Mouse (Mus musculus) mesoderm, embryonic 11.5 days (tissue): ENCODE data around the gene Csrp3.

Experiments used
- DNase-seq: peaks from one replicate; pipeline ENCODE4 v3.0.0-alpha.2; 2012; ENCODE audit warnings: low read depth, low spot score

Gene Csrp3

DNA sequence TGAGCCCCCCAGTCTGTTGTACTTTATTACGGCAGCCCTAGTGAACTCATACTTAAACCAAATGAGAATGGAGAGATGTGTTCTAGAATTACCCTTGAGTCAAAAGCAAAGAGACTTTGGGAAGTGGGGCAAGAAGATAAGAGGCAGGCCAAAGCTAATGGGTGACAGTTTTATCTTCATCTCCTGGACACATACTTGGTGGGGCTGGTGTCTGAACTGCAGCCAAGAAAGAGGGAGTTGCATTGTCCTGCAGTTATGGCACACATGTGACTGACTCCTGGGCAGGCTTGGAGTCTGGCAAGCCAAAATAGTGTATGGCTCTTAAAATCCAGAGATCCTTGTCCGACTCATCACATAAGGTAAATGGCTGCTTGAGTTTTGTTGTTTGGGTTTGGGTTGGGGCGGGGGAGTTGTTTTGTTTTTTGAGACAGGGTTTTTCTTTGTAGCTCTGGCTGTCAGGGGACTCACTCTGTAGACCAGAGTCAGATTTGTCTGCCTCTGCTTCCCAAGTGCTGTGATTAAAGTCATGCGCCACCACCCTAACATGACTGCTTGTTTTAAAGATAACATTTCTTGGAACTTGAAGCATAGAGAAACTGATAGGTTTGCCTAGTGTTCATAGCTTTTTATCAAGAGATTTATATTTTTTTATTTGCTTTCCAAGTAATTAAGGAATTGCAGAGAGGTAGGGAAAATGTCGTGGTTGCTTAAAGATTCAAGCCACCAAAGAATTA, 18.5 kb downstream of the Csrp3 start:
- no peak for DNase-seq

GRCm38 (mm10) chr7:48825170-48825569, 22.7 kb downstream of the Csrp3 start:
- no peak for DNase-seq

GRCm38 (mm10) chr7:48824671-48825070, 23.2 kb downstream of the Csrp3 start:
- DNase-seq, result no peak

- no peak for DNase-seq
These were observed 24.2 kb downstream of the Csrp3 start for GRCm38 (mm10) chr7:48823621-48824020.

- no peak for DNase-seq
These were observed 26.2 kb downstream of the Csrp3 start for GRCm38 (mm10) chr7:48821654-48822053.

- DNase-seq, result no peak
These were observed 34.2 kb downstream of the Csrp3 start for GRCm38 (mm10) chr7:48813594-48813993.

- no peak for DNase-seq
These were observed 35.5 kb downstream of the Csrp3 start for GRCm38 (mm10) chr7:48812358-48812757.

DNA sequence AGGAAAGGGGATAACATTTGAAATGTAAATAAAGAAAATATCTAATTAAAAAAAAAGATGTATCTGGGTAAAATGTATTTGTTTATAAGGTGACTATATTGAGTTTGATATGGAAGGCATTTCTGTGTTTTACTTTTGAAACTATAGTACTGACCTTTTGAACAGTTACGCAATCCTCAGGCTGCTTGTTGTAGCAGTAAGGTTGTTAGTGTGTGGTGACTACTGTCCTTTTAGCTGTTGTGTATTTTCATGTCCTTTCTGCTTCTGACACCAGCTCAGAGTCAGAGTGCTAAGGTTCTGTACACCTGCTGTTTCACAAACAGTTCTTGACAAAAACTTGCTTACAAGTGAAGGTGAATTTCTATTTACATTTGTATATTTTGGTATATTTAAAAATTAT, 37.2 kb downstream of the Csrp3 start:
- no peak for DNase-seq

- no peak for DNase-seq
These were observed 41.2 kb downstream of the Csrp3 start for GRCm38 (mm10) chr7:48806587-48806986.

GRCm38 (mm10) chr7:48803381-48803780, 44.5 kb downstream of the Csrp3 start:
- no peak for DNase-seq

DNA sequence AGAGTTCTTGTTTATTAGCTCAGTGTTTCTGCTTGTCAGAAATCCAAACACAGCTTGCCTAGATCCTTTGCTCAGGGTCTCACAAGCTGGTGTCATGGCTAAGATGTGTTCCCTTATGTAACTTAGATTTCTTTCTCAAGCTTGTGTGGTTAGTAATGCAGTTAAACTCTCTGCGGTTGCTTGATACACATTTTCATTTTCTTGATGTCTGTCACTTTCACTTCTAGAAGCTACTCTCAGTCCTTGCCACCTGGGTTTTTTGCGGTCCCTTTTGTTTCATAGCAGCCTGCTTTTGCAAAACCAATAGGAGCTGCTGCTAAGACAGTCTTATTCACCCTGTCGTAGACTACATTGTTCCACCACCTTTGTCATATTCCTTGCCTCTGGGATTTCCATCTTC, 52.7 kb downstream of the Csrp3 start:
- DNase-seq, result no peak

- DNase-seq, result no peak
These were observed 56.4 kb downstream of the Csrp3 start for GRCm38 (mm10) chr7:48791412-48791811.

GRCm38 (mm10) chr7:48790117-48790516, 57.7 kb downstream of the Csrp3 start:
- DNase-seq, result no peak

GRCm38 (mm10) chr7:48788851-48789572, 58.8 kb downstream of the Csrp3 start, which contains the start of gene Zdhhc13:
Zdhhc13 (plus strand) TSS chr7:48789003.
- peak; percentile 94 for DNase-seq

DNA sequence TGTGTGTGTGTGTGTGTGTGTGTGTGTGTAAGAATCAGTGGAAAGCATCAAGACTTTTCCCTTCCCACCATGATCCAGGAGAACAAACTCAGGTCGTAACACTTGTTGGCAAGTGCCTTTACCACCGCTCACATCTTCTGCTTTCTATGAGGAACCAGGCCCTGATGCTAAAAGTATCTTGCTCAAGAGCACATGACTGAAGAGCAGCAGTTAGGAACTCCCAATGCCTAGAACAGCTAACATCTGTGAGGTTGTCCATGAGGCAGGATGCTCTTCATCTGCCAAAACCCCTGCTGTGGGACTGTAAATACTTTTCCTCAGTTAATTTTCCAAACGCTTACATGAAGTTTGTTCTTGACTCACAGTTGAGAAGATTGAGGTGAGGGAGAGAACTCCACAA, 59.5 kb downstream of the Csrp3 start:
- DNase-seq, result no peak

- DNase-seq, result no peak
These were observed 62.9 kb downstream of the Csrp3 start for GRCm38 (mm10) chr7:48784773-48785523.

- no peak for DNase-seq
These were observed 65.4 kb downstream of the Csrp3 start for GRCm38 (mm10) chr7:48782432-48782831.
